Mouse (Mus musculus): ENCODE results near the gene Ulk3. TPM values are rescaled to one million over a fixed set of nuclear protein-coding genes. Genes with fewer than 3 reads are reported as not detected.

The Ulk3 gene
- polyA plus RNA-seq, 1 experiment from 2014 or later = 5.5 TPM

DNA sequence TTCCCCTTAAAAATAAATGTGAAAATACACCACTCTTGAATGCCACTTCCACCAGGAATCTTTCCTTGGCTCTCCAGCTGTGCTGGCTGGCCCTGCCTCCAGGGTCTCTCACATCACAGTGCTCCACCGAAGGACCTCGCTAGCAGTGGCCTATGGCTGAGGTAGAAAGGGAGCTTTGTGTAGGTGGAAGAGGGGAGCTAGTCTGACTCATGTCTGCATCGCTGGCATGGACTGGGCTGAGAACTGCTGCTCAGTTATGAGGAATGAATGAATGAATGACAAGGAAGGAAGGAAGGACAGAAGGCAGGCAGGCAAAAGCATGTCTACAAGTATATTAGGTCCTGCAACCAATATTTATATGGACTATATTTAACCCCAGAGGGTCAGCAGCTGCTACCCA is 48.0 kb downstream of the Ulk3 start:
- Histone ChIP-seq H3K27me3 (ENCODE audit: control insufficient read depth, insufficient read depth, low read depth, low read length) (no peaks in the 10 kb centered on the region), H3K4me1 (ENCODE audit: control insufficient read depth, low read depth, low read length) (peaks cover 77% of the 10 kb centered on the region), H3K4me3 (ENCODE audit: low read depth, low read length) (no peak overlapping the region), H3K36me3 (ENCODE audit: control insufficient read depth, insufficient read depth) (no peaks in the 10 kb centered on the region), H3K4me2 (ENCODE audit: low read depth, low read length) (0 out of 2 replicates have a peak overlapping the region, but pooled peaks have one; percentile 45), H3K9me3 (replicated peaks; ENCODE audit: control insufficient read depth, low read length) (no peaks in the 10 kb centered on the region), H3K9ac (ENCODE audit: low read depth, low read length) (peak overlapping the region; percentile 17; the same call in 1 of the 2 replicates), H3K27ac (ENCODE audit: low read length) (peak overlapping the region; percentile 86)
- 47% methylated on average over 3 of the region's 3 CpGs for WGBS (ENCODE audit: insufficient replicate concordance)
- ATAC-seq (ENCODE audit: low read depth) = no peak

- H3K4me1 ChIP-seq (ENCODE audit: control insufficient read depth, low read depth, low read length) = peaks cover 82% of the 10 kb centered on the region
- H3K4me3 ChIP-seq (ENCODE audit: low read depth, low read length) = no peak overlapping the region
- H3K4me2 ChIP-seq (ENCODE audit: low read depth, low read length) = peak overlapping the region; percentile 45
- 8% methylated on average over 6 of the region's 6 CpGs for WGBS (ENCODE audit: insufficient replicate concordance)
- peak overlapping the region; percentile 22; the same call in 1 of the 2 replicates for H3K9ac ChIP-seq (ENCODE audit: low read depth, low read length)
- H3K27ac ChIP-seq (ENCODE audit: low read length) = peak overlapping the region; percentile 86
- no peaks in the 10 kb centered on the region for H3K9me3 ChIP-seq (replicated peaks; ENCODE audit: control insufficient read depth, low read length)
- no peaks in the 10 kb centered on the region for H3K27me3 ChIP-seq (ENCODE audit: control insufficient read depth, insufficient read depth, low read depth, low read length)
- H3K36me3 ChIP-seq (ENCODE audit: control insufficient read depth, insufficient read depth) = no peaks in the 10 kb centered on the region
- ATAC-seq (ENCODE audit: low read depth) = no peak; the same call in 1 of the 2 replicates
These were observed 48.6 kb downstream of the Ulk3 start for GRCm38 (mm10) chr9:57637741-57638322.

DNA sequence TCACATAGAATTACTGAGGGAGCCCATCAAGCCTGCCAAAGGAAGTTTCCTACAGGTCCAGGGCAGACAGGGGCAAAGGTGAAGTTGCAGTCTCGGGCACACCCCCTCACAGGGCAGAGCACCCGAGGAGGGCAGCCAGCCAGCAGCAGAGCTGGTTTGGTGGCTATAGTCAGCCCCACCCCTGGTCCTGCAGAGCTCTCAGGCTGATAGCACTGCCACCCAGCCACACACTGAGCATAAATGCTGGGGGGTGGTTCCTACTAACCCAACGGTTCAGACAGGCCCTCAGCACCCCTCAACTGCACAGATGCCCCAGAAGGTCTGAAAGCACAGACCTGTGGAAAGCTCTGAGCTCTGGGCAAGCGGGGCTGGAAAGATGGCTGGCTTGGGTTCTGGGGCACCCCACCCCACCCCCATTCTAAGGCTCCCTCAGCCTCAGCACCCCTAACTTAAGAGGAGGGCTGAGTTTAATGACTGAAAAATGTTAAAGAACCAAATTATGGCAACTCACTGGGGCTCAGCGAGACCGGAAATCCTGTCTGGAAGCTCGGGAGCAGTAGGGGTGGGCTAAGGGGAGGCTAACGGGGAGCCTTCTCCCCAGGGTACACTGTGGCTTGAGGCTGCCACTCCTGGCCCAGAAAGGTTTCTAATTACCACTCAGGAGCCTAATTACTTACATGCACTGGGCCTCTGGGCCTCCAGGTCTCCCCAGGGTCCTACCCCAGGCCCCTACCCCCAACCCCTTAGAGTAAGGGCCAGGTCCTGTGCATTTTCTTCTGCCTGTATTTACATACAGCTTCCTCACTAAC is 49.6 kb downstream of the Ulk3 start:
- peak overlapping the region; percentile 86 for H3K27ac ChIP-seq (ENCODE audit: low read length)
- ATAC-seq (ENCODE audit: low read depth) = peak; percentile 83
- no peak overlapping the region for H3K4me3 ChIP-seq (ENCODE audit: low read depth, low read length)
- H3K4me2 ChIP-seq (ENCODE audit: low read depth, low read length) = peak overlapping the region; percentile 45
- peak overlapping the region; percentile 53; the same call in 1 of the 2 replicates for H3K9ac ChIP-seq (ENCODE audit: low read depth, low read length)
- WGBS (ENCODE audit: insufficient replicate concordance) = 11% methylated on average over 8 of the region's 8 CpGs
- no peaks in the 10 kb centered on the region for H3K36me3 ChIP-seq (ENCODE audit: control insufficient read depth, insufficient read depth)
- H3K4me1 ChIP-seq (ENCODE audit: control insufficient read depth, low read depth, low read length) = peaks cover 82% of the 10 kb centered on the region
- H3K27me3 ChIP-seq (ENCODE audit: control insufficient read depth, insufficient read depth, low read depth, low read length) = no peaks in the 10 kb centered on the region
- H3K9me3 ChIP-seq (replicated peaks; ENCODE audit: control insufficient read depth, low read length) = no peaks in the 10 kb centered on the region

- Histone ChIP-seq H3K9me3 (replicated peaks; ENCODE audit: control insufficient read depth, low read length) (no peaks in the 10 kb centered on the region), H3K4me3 (ENCODE audit: low read depth, low read length) (peak overlapping the region; percentile 43), H3K27ac (ENCODE audit: low read length) (peak overlapping the region; percentile 86), H3K36me3 (ENCODE audit: control insufficient read depth, insufficient read depth) (no peaks in the 10 kb centered on the region), H3K27me3 (ENCODE audit: control insufficient read depth, insufficient read depth, low read depth, low read length) (no peaks in the 10 kb centered on the region), H3K9ac (ENCODE audit: low read depth, low read length) (peak overlapping the region; percentile 53), H3K4me2 (ENCODE audit: low read depth, low read length) (peak overlapping the region; percentile 59), H3K4me1 (ENCODE audit: control insufficient read depth, low read depth, low read length) (peaks cover 85% of the 10 kb centered on the region)
- WGBS (ENCODE audit: insufficient replicate concordance) = 35% methylated on average over 5 of the region's 5 CpGs
- no peak for ATAC-seq (ENCODE audit: low read depth)
These were observed 50.5 kb downstream of the Ulk3 start for GRCm38 (mm10) chr9:57639661-57640328.

GRCm38 (mm10) chr9:57640384-57640783 is 51.1 kb downstream of the Ulk3 start:
- Histone ChIP-seq H3K9ac (ENCODE audit: low read depth, low read length) (peak overlapping the region; percentile 52), H3K9me3 (replicated peaks; ENCODE audit: control insufficient read depth, low read length) (no peaks in the 10 kb centered on the region), H3K27ac (ENCODE audit: low read length) (peak overlapping the region; percentile 86), H3K4me2 (ENCODE audit: low read depth, low read length) (peak overlapping the region; percentile 59), H3K36me3 (ENCODE audit: control insufficient read depth, insufficient read depth) (no peaks in the 10 kb centered on the region), H3K27me3 (ENCODE audit: control insufficient read depth, insufficient read depth, low read depth, low read length) (no peaks in the 10 kb centered on the region), H3K4me1 (ENCODE audit: control insufficient read depth, low read depth, low read length) (peaks cover 83% of the 10 kb centered on the region), H3K4me3 (ENCODE audit: low read depth, low read length) (peak overlapping the region; percentile 43)
- ATAC-seq (ENCODE audit: low read depth) = peak; percentile 37
- WGBS (ENCODE audit: insufficient replicate concordance) = 3% methylated on average over 15 of the region's 15 CpGs

DNA sequence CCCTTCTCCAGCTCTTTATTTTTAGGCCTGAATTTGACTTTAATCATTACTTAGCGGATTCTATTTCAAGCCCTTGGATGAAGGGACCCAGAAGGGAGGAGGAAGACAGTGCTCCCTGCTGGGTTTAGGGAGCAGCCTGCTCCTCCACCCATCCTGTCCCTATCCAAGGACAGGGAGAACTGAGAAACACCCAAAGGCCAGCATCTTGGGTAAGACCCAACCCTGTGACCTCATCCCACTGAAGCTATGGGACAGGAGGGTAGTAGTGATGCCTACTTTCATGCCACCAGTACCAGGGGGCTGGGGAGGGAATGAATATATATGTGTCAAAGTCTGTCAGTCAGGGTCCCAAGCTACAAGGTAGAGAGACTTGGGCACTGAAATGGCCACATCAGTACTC is 51.8 kb downstream of the Ulk3 start:
- H3K4me2 ChIP-seq (ENCODE audit: low read depth, low read length) = peak overlapping the region; percentile 59
- H3K4me1 ChIP-seq (ENCODE audit: control insufficient read depth, low read depth, low read length) = peaks cover 88% of the 10 kb centered on the region
- no peaks in the 10 kb centered on the region for H3K27me3 ChIP-seq (ENCODE audit: control insufficient read depth, insufficient read depth, low read depth, low read length)
- no peaks in the 10 kb centered on the region for H3K36me3 ChIP-seq (ENCODE audit: control insufficient read depth, insufficient read depth)
- H3K27ac ChIP-seq (ENCODE audit: low read length) = peak overlapping the region; percentile 86
- peak overlapping the region; percentile 52; the same call in 1 of the 2 replicates for H3K9ac ChIP-seq (ENCODE audit: low read depth, low read length)
- 70% methylated on average over 1 of the region's 1 CpGs for WGBS (ENCODE audit: insufficient replicate concordance)
- no peak overlapping the region for H3K4me3 ChIP-seq (ENCODE audit: low read depth, low read length)
- ATAC-seq (ENCODE audit: low read depth) = no peak
- H3K9me3 ChIP-seq (replicated peaks; ENCODE audit: control insufficient read depth, low read length) = no peaks in the 10 kb centered on the region

DNA sequence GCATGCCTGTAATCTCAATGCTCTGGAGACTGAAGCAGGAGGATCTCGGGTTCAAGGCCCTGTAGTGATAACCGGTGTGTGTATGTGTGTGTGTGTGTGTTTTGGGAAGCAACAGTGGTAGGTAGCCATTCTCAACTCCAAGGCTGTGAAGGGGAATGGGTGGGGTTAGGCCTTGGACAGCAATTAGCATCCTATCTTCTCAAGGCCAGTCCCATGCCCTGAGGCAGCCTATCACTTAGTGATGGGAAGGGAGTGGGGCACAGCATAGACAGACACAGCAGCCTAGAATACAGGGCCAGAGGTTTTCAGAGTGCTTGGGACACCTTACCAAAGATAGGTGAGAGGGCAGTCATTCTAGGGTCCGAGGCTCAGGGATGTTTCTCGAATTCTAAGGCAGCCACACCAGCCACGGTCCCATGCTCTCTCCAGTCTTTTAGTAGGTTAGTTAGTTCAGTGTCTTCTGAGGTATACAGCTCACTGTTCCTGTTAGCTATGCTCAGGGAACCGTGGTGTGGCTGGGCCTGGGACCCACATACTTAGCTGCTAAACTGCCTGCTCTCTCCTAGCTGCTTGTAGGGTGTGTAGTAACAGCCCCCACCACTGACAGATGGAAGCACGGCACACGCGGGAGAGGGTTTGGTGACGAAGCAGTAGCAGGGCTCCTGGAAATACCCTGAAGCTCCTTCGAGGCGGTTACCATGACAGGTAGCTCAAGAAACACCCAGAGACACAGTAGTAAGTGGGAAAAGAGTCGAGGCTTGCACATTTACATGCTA is 52.7 kb downstream of the Ulk3 start:
- Histone ChIP-seq H3K27ac (ENCODE audit: low read length) (peak overlapping the region; percentile 33), H3K4me3 (ENCODE audit: low read depth, low read length) (no peak overlapping the region), H3K9me3 (replicated peaks; ENCODE audit: control insufficient read depth, low read length) (no peaks in the 10 kb centered on the region), H3K9ac (ENCODE audit: low read depth, low read length) (no peak overlapping the region; the same call in 1 of the 2 replicates), H3K4me1 (ENCODE audit: control insufficient read depth, low read depth, low read length) (peaks cover 93% of the 10 kb centered on the region), H3K27me3 (ENCODE audit: control insufficient read depth, insufficient read depth, low read depth, low read length) (no peaks in the 10 kb centered on the region), H3K36me3 (ENCODE audit: control insufficient read depth, insufficient read depth) (no peaks in the 10 kb centered on the region), H3K4me2 (ENCODE audit: low read depth, low read length) (no peak overlapping the region)
- 64% methylated on average over 13 of the region's 13 CpGs for WGBS (ENCODE audit: insufficient replicate concordance)
- ATAC-seq (ENCODE audit: low read depth) = no peak

DNA sequence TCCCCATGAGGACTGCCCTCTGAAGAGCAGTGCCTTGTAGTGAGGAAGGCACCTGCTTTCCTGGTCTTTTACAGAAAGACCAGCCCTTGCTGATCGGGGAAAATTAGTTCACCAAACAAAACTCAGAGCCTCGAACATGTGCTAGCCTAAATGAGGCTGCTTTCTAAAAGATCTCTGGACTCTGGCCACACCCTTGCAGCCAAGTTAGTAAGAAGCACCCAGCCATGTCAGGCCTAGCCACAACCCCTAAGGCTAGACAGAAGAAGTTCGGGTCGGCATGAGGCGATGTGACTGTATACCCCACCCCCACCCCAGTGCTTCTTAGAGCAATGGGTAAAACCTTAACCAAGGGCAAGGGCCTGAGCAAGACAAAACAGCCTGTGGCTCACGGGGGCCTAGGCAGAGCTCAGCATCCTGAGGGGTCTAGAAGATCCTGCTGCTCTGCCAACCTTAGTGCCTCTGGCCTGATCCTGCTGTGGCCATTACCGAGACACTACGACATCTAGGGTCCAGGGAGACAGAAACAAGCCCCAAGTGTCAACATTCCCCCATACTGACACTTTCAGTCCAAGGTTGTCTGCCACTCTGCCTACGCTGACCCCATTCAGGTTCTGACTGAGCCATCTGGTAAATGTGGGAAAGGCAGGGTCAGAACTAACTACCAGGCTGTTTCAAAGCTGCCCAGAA is 54.1 kb downstream of the Ulk3 start:
- no peaks in the 10 kb centered on the region for H3K27me3 ChIP-seq (ENCODE audit: control insufficient read depth, insufficient read depth, low read depth, low read length)
- 9% methylated on average over 9 of the region's 9 CpGs for WGBS (ENCODE audit: insufficient replicate concordance)
- peak overlapping the region; percentile 92 for H3K4me3 ChIP-seq (ENCODE audit: low read depth, low read length)
- H3K4me1 ChIP-seq (ENCODE audit: control insufficient read depth, low read depth, low read length) = peaks cover 85% of the 10 kb centered on the region
- no peak for ATAC-seq (ENCODE audit: low read depth)
- H3K27ac ChIP-seq (ENCODE audit: low read length) = peak overlapping the region; percentile 97
- H3K36me3 ChIP-seq (ENCODE audit: control insufficient read depth, insufficient read depth) = no peaks in the 10 kb centered on the region
- peak overlapping the region; percentile 94 for H3K4me2 ChIP-seq (ENCODE audit: low read depth, low read length)
- H3K9ac ChIP-seq (ENCODE audit: low read depth, low read length) = peak overlapping the region; percentile 99
- no peaks in the 10 kb centered on the region for H3K9me3 ChIP-seq (replicated peaks; ENCODE audit: control insufficient read depth, low read length)

All from liver, embryonic 16.5 days (tissue).